Mouse (Mus musculus) intestine, postnatal 0 days (tissue): Measurements from ENCODE around the gene Pygb. TPM values are rescaled to one million over a fixed set of nuclear protein-coding genes. Genes with fewer than 3 reads are reported as not detected.

Experiments
- ATAC-seq: fragments of 200-750 bp; cut with Nextera tagmentation; 2 replicates; pipeline ENCODE4 v1.8.0; 2017; ENCODE audit warnings: mild to moderate bottlenecking, moderate TSS enrichment, moderate library complexity
- H3K27ac ChIP-seq: fragments of 300-500 bp; sonication (generic); 2 replicates; pipeline ENCODE4 v1.5.1; 2014; ENCODE audit warnings: mild to moderate bottlenecking, low read depth, low read length, moderate library complexity
- H3K27me3 ChIP-seq: fragments of 300-500 bp; sonication (generic); replicated peaks from 2 replicates; pipeline ENCODE4 v1.6.1; 2014; ENCODE audit warnings: low read length, mixed read lengths; ENCODE audit not compliant: control insufficient read depth, insufficient read depth
- H3K36me3 ChIP-seq: fragments of 300-500 bp; sonication (generic); 2 replicates; pipeline ENCODE4 v1.6.1; 2014; ENCODE audit warnings: mild to moderate bottlenecking, moderate library complexity; ENCODE audit not compliant: control insufficient read depth, insufficient read depth
- H3K4me1 ChIP-seq: fragments of 300-500 bp; sonication (generic); replicated peaks from 2 replicates; pipeline ENCODE4 v1.6.1; 2014; ENCODE audit warnings: antibody characterized with exemption, low read length, mixed read lengths; ENCODE audit not compliant: control insufficient read depth, insufficient read depth
- H3K4me2 ChIP-seq: fragments of 300-500 bp; sonication (generic); replicated peaks from 2 replicates; pipeline ENCODE4 v1.6.1; 2014; ENCODE audit warnings: low read depth, mild to moderate bottlenecking, moderate library complexity
- H3K4me3 ChIP-seq: fragments of 300-500 bp; sonication (generic); 2 replicates; pipeline ENCODE4 v1.5.1; 2014; ENCODE audit warnings: low read depth, low read length
- H3K9ac ChIP-seq: fragments of 300-500 bp; sonication (generic); 2 replicates; pipeline ENCODE4 v1.6.1; 2014; ENCODE audit warnings: mild to moderate bottlenecking, low read depth, low read length
- H3K9me3 ChIP-seq: fragments of 300-500 bp; sonication (generic); 2 replicates; pipeline ENCODE4 v1.6.1; 2016; ENCODE audit warnings: mixed run types; ENCODE audit not compliant: control insufficient read depth
- CTCF ChIP-seq: sonication (generic); IDR thresholded peaks from 2 replicates; pipeline ENCODE4 v1.5.1; 2016; ENCODE audit warnings: low read depth, mild to moderate bottlenecking, control low read depth, antibody characterized with exemption, moderate library complexity
- WGBS: fragments of 180-500 bp; shearing (Covaris S2); extraction: QIAGEN DNeasy Blood & Tissue Kit; methylation state at CpG from one replicate; pipeline ENCODE4 v1.1.7; 2014; 5-methylcytosine and 5-hydroxymethylcytosine counted together
- polyA plus RNA-seq: library from polyadenylated mRNA; unstranded; fragments of >200 nt; fragmentation: Nextera tagmentation; extraction: Ambion mirVana; gene quantifications from 2 replicates; pipeline ENCODE4 v1.2.1, GENCODE M21; 2015

The Pygb gene
- polyA plus RNA-seq, 1 experiment from 2014 or later, result 42.3 TPM

GRCm38 (mm10) chr2:150768678-150769077 is 17.9 kb upstream of the Pygb start:
- no peak for TF ChIP-seq CTCF
- no peaks in the 10 kb centered on the region for H3K4me1 ChIP-seq
- H3K27me3 ChIP-seq, result no peaks in the 10 kb centered on the region
- H3K9me3 ChIP-seq, result no peaks in the 10 kb centered on the region
- no peak overlapping the region for H3K27ac ChIP-seq
- no peak overlapping the region for H3K4me3 ChIP-seq
- H3K36me3 ChIP-seq, result 0 out of 2 replicates have a peak, but pooled peaks cover 10% of the 10 kb centered on the region
- 83% methylated on average over 1 of the region's 1 CpGs for WGBS
- no peak overlapping the region for H3K9ac ChIP-seq
- no peak for ATAC-seq
- H3K4me2 ChIP-seq, result no peak overlapping the region

GRCm38 (mm10) chr2:150770747-150771146 is 15.8 kb upstream of the Pygb start:
- no peaks in the 10 kb centered on the region for H3K27me3 ChIP-seq
- no peaks in the 10 kb centered on the region for H3K4me1 ChIP-seq
- H3K4me3 ChIP-seq, result no peak overlapping the region
- WGBS, result 50% methylated on average over 1 of the region's 1 CpGs
- H3K9ac ChIP-seq, result no peak overlapping the region
- TF ChIP-seq CTCF, result no peak
- peak; percentile 74 for ATAC-seq
- H3K9me3 ChIP-seq, result no peaks in the 10 kb centered on the region
- H3K27ac ChIP-seq, result no peak overlapping the region
- H3K4me2 ChIP-seq, result no peak overlapping the region
- 0 out of 2 replicates have a peak, but pooled peaks cover 10% of the 10 kb centered on the region for H3K36me3 ChIP-seq

- H3K4me3 ChIP-seq, result no peak overlapping the region
- H3K27me3 ChIP-seq, result no peaks in the 10 kb centered on the region
- no peaks in the 10 kb centered on the region for H3K4me1 ChIP-seq
- ATAC-seq, result no peak
- no peak overlapping the region for H3K9ac ChIP-seq
- H3K9me3 ChIP-seq, result no peaks in the 10 kb centered on the region
- H3K4me2 ChIP-seq, result no peak overlapping the region
- 76% methylated on average over 6 of the region's 6 CpGs for WGBS
- no peak overlapping the region; the same call in 1 of the 2 replicates for H3K27ac ChIP-seq
- TF ChIP-seq CTCF, result no peak
- 0 out of 2 replicates have a peak, but pooled peaks cover 10% of the 10 kb centered on the region for H3K36me3 ChIP-seq
These were observed 15.4 kb upstream of the Pygb start for GRCm38 (mm10) chr2:150771169-150771568.

- Histone ChIP-seq H3K36me3 (0 out of 2 replicates have a peak, but pooled peaks cover 8% of the 10 kb centered on the region), H3K4me3 (no peak overlapping the region), H3K4me2 (no peak overlapping the region), H3K27ac (no peak overlapping the region), H3K4me1 (no peaks in the 10 kb centered on the region), H3K27me3 (no peaks in the 10 kb centered on the region), H3K9me3 (no peaks in the 10 kb centered on the region), H3K9ac (no peak overlapping the region)
- WGBS, result 89% methylated on average over 8 of the region's 8 CpGs
- ATAC-seq, result no peak
- TF ChIP-seq CTCF, result no peak
These were observed 14.5 kb upstream of the Pygb start for GRCm38 (mm10) chr2:150771996-150772395.

- ATAC-seq, result no peak
- no peak overlapping the region for H3K4me3 ChIP-seq
- H3K4me2 ChIP-seq, result no peak overlapping the region
- TF ChIP-seq CTCF, result no peak
- WGBS, result 81% methylated on average over 10 of the region's 10 CpGs
- no peaks in the 10 kb centered on the region for H3K27me3 ChIP-seq
- no peak overlapping the region for H3K27ac ChIP-seq
- no peaks in the 10 kb centered on the region for H3K4me1 ChIP-seq
- H3K36me3 ChIP-seq, result 0 out of 2 replicates have a peak, but pooled peaks cover 6% of the 10 kb centered on the region
- no peaks in the 10 kb centered on the region for H3K9me3 ChIP-seq
- H3K9ac ChIP-seq, result no peak overlapping the region
These were observed 13.9 kb upstream of the Pygb start for GRCm38 (mm10) chr2:150772466-150773119.

GRCm38 (mm10) chr2:150782801-150783200 is 3.7 kb upstream of the Pygb start:
- TF ChIP-seq CTCF, result no peak
- no peak overlapping the region for H3K9ac ChIP-seq
- H3K27ac ChIP-seq, result no peak overlapping the region
- WGBS, result 70% methylated on average over 2 of the region's 2 CpGs
- no peaks in the 10 kb centered on the region for H3K27me3 ChIP-seq
- no peaks in the 10 kb centered on the region for H3K36me3 ChIP-seq
- no peak overlapping the region for H3K4me3 ChIP-seq
- H3K9me3 ChIP-seq, result no peaks in the 10 kb centered on the region
- no peak overlapping the region for H3K4me2 ChIP-seq
- H3K4me1 ChIP-seq, result 0 out of 2 replicates have a peak, but pooled peaks cover 4% of the 10 kb centered on the region
- ATAC-seq, result no peak
